Mouse (Mus musculus): ENCODE results near the gene Serpina3k.

DNA sequence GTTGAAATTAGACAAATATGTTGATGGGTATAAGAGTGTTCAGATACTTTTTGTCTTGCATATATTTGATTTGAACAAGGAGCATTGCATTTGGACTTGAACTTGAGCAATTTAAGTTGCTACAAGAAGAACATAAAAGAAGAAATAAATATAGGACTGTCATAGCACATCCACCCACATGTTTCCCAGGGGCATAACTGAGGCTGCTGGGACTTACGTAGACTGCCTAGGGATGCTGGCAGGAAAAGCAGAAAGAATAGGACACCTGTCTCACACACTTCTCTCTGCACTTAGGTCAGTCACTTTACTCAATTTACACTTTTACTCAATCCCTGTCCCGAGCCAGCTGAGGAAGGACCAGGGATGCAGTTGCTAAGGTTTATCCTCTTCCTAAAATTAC lies 44.3 kb upstream of the Serpina3k start:
- TF ChIP-seq CTCF (IDR thresholded peaks at IDR 0.05; ENCODE audit: low read depth): no peak
- TF ChIP-seq EP300 (IDR thresholded peaks at IDR 0.05; ENCODE audit: low read depth): no peak

Data from heart, postnatal 0 days (tissue).